Mouse (Mus musculus) layer of hippocampus, adult 11-12 months (tissue): ENCODE results near the gene Fchsd2.

Experiments used
- DNase-seq: peaks from one replicate; pipeline ENCODE4 v3.0.0; 2022; ENCODE audit warnings: low spot score

The Fchsd2 gene

GRCm38 (mm10) chr7:101210826-101211225, 118.2 kb downstream of the Fchsd2 start:
- DNase-seq: no peak

DNA sequence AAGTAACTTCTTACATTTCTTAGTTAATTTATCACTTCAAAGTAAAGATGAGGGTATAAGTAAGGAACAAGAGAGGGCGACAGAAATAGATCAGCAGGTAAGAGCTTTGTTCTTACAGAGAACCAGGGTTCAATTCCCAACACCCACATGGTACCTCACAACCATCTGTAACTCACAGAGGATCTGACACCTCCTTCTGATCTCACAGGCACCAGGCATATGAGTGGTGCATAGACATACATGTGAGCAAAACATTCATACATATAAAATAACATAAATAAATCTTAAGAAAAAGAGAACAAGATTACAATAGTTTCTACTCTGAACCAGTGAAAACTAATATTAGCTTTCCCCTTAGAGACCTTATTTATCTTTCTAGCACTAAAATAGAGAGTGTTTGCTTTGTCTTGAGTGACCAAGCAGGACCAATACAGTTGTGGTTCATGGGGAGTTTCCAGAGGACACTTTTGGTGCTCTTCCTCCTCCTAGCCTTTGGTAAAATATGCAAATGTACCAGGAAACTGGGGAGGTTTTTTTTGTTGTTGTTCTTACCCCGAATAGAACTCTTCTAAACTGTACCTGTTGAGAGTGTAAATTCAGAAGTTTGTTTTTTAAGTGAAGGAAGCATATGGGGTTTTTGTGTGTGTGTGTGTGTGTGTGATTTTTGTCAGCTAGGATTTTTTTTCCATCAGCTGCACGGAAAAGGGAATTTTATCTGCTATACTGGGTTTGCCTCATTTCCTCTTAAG, 121.0 kb downstream of the Fchsd2 start:
- DNase-seq: no peak

DNA sequence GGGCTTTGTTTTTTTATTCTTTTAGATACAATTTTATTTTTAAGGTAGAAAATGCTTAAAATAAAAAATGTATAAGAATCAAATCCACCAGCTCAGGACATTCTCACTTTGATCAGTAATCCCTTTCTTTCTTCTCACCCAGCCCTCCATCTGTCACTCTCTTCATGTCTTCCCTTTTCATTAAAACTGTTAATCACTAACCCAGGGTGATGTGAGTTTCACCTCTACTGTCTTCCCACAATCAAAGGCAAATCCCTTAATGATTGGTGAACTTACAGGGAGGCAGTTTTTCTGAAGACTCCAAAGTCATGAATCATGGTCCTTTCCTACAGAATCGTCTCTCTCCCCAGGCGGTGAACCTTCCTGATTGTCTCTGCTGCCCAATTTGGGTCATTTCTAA, 124.1 kb downstream of the Fchsd2 start:
- DNase-seq: no peak

DNA sequence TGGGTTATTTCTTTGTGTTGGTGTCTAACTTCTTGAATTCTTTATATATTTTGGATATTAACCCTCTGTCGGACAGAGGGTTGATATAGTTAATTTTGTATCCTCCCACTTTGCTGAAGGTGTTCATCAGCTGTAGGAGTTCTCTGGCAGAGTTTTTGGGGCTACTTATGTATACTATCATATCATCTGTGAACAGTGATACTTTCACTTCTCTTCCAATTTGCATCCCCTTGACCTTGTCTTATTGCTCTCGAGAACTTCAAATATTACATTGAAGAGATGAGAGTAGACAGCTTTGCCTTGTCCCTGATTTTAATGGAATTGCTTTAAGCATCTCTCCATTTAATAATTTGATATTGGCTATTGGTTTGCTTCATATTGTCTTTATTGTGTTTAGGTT, 130.8 kb downstream of the Fchsd2 start:
- DNase-seq: no peak

GRCm38 (mm10) chr7:101229336-101229735, 136.7 kb downstream of the Fchsd2 start:
- DNase-seq: no peak

- peak; percentile 37 for DNase-seq
Observed at GRCm38 (mm10) chr7:101231458-101231857, 138.8 kb downstream of the Fchsd2 start.

GRCm38 (mm10) chr7:101232716-101233115, 140.1 kb downstream of the Fchsd2 start:
- DNase-seq: no peak

- DNase-seq: peak; percentile 35
Observed at GRCm38 (mm10) chr7:101236712-101237473, 144.2 kb downstream of the Fchsd2 start.

GRCm38 (mm10) chr7:101248760-101249159, 156.1 kb downstream of the Fchsd2 start:
- no peak for DNase-seq

DNA sequence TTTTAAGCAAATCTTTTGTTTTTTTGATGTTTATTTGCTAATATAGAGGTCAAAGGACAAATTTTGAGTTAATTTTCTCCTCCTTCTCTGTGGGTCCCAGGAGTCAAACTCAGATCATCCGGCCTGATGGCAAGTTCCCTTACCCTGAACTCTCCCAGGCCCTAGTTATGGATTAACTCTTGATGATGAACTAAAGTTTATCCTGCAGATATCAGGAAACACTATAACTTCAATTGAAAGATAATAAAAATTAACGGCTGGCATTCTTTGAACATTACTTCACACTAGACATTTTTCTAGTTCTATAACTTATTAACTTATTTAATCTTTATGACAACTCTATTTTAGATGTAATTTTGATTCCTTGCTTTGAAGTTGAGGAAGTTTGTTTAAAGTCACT, 156.5 kb downstream of the Fchsd2 start:
- DNase-seq: no peak

DNA sequence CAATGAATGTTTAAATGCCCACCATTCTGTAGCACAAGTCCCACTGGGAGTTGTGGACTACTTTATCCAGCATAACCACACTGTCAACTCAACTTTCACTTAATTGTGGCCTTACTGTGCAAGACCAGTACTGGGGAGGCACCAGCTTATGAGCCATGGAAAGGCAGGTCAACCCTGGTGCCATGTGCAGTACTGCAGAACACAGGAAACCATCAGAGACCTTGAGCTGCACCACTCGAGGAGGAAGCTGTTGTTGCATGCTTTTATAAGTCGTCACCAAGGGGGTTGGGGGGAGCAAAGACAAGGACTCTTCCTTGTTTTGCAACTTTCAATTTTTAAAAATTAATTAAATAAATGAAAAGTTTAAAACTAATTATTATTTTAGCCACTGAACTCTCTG, 160.4 kb downstream of the Fchsd2 start:
- no peak for DNase-seq

- DNase-seq: no peak
Observed at GRCm38 (mm10) chr7:101258482-101258881, 165.8 kb downstream of the Fchsd2 start.

GRCm38 (mm10) chr7:101261941-101262546, 169.4 kb downstream of the Fchsd2 start:
- DNase-seq: no peak

- no peak for DNase-seq
Observed at GRCm38 (mm10) chr7:101263511-101263910, 170.8 kb downstream of the Fchsd2 start.

DNA sequence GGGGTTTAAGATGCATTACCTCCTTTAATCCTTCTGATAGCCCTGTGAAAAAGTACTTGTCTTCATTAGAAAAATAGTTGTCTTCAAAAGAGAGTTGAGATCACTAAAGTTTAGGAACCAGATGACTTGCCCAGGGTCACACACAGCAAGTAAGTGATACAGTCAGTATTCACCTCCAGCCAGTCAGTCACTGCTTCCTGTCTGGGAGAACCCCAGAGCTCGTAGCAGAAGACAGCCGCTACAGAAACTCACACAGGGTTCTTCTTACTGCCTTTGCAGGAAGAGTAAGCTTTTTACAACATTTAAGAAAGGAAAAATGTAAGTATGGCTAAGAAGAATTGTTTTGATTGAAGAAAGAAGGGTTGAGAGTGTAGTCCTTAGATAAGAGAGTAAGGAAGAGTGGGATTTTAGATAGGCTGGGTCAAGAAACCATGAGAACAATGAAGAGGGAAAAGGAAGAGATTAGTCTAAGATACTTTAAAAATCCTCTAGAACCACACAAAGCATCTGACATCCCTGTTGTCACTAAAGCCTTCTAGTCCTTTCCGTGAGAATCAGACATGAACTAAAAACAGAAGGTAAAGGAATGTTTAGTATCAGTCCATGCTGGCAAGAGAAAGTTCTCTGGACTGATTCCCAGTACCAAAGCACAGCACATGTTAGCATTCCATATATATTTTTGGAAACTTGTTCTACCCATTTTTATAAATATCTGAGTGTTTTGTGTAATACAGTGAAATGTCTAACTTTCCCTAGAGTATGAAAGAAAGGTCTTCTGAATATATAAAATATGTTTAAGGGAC, 175.0 kb downstream of the Fchsd2 start:
- DNase-seq: peak; percentile 32

DNA sequence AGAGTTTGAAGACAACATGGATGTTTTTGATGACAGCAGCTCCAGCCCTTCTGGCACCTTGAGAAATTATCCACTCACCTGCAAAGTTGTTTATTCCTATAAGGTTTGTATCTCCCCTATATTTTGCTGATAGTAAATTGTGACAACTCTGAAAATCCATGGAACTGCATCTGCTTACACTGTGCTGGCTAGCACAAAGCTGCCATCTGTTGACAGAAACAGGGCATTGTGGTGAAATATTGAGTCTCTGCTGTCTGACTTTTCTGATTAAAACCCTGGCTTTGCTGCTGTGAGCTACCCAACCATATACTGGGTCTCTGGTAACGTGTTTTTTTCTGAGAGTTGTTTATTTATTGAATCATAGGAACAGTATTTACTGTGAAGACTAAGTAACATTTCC, 178.9 kb downstream of the Fchsd2 start:
- DNase-seq: no peak

DNA sequence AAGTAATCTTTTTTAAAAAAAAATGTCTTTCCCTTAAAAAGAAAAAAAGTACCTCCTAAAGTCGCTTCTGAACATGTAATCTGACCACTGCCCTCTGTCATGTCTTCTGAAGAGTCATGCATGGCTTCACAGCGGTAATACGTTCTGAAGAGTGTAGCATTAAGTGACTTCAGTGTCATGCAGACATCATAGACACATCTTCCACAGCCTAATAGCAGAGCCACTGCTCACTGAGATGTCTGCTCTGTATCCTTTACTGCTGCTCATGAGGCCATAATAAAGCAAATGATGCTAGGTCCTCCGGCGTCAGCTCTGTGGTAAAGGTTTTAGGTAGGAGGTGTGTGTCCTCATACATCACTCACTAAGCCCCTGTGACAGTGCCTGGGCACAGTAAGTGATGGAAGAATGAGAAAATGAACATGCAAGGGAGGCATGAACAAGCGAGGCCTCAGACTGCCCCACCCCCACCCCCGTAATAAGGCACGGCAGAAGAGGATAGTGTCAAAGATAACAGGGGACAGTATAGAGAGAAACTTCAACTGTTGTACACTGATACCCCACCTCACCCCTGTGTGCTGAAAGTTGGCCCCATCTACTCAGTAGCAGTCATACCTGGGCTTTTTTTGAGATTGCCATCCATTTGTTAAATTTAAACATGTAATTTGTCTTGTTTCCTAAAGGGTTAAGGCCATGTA, 179.9 kb downstream of the Fchsd2 start:
- DNase-seq: no peak

GRCm38 (mm10) chr7:101282721-101283120, 190.1 kb downstream of the Fchsd2 start:
- no peak for DNase-seq

DNA sequence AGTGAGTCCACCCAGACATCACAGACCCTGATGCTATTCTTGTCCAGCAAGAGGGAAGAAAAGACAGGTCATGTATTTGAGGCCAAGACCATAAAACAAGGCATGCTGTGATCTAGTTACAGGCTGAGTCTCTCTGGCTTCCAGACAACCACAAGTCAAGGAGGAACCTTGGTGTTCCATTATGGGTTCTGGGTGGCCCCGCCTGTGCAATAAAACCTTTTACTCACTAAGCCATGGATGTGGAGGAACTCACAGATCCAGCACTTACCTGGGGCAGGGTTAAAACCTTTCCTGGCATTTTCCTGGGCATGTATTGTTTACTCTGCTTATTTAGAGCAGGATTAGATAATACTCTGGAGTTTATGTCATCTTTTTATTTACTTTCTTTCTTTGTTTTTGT, 191.8 kb downstream of the Fchsd2 start:
- DNase-seq: no peak

- DNase-seq: no peak
Observed at GRCm38 (mm10) chr7:101286891-101287290, 194.2 kb downstream of the Fchsd2 start.

GRCm38 (mm10) chr7:101287820-101288219, 195.2 kb downstream of the Fchsd2 start:
- no peak for DNase-seq

GRCm38 (mm10) chr7:101288436-101288835, 195.8 kb downstream of the Fchsd2 start:
- no peak for DNase-seq
